Mouse (Mus musculus): Measurements from ENCODE around the gene Coq8a. TPM values are rescaled to one million over a fixed set of nuclear protein-coding genes. Genes with fewer than 3 reads are reported as not detected.

Gene Coq8a
- 243 and 333 TPM in 2 replicates for polyA plus RNA-seq (2015; fragmentation: Nextera tagmentation; extraction: Ambion mirVana)

DNA sequence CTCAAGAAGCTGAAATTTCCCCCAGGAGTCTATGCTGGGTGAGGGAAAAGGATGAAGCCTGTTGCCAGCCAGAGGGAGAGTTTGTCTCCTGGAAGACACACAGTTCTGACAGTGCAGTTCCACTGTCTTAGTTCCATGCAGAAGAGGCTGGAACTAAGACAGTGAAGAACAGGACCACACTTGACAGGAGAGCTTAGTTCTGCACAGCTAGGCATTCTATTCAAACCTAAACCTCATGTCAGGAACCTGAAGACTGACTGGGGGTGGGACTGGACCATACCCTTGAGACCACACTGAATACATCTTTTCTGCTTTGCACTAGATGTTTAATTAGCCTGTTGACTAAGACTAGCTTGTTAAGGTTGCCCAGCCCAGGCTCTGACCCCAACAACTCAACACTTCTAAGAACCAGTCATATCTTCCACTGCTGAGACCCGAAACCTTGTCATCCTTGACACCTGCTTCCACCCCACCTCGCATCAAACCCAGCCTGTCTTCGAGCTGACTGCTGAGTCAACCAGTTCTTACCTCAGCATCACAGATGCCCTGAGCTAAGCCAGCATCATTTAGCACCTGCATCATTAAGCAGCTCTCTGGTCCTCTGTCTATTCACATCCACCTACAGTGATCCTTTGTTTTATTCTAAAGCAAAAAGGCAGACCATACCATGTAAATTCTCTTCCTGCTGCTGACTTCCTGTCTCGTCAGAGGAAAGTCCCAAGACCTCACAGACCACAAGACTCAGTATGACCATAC, at the start of gene Coq8a:
Gene Coq8a (minus strand): TSS at position 644 of the 756 bp plus-strand sequence.

Other genes starting within 250 kb of the Coq8a start
- 7.8 and 8.4 TPM in 2 replicates for gene Cdc42bpa, start 239.1 kb downstream of the Coq8a start, polyA plus RNA-seq (2015; fragmentation: Nextera tagmentation; extraction: Ambion mirVana)
- 14.7 and 22.5 TPM in 2 replicates for gene Psen2, start 63.8 kb upstream of the Coq8a start, polyA plus RNA-seq (2015; fragmentation: Nextera tagmentation; extraction: Ambion mirVana)
- 4.3 and 4.7 TPM in 2 replicates for gene Itpkb, start 130.9 kb upstream of the Coq8a start, polyA plus RNA-seq (2015; fragmentation: Nextera tagmentation; extraction: Ambion mirVana)